Mouse (Mus musculus): ENCODE results near the gene Colq. TPM values are rescaled to one million over a fixed set of nuclear protein-coding genes. Genes with fewer than 3 reads are reported as not detected.

Gene Colq
- polyA plus RNA-seq, 1 experiment from 2014 or later, result 1.2 TPM

DNA sequence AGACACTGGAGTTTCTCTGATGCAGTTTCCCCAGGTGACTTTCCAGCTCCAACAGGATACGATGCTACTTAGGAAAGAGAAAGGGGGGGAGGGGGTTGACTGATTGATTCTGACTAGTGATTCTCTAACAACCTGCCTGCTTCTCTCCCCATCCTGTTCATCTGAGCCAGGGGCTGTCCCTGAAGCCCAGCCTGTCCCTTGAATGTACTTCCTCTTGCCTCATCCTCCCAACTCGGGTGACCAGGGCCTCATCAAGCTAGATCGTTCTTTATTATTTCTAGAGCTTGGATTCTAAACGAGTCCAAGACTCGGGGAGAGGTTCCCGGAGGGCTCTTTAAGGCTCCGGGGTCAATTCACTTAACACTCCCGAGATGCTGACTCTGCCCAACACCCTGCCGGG lies 97.2 kb downstream of the Colq start:
- Histone ChIP-seq H3K36me3 (ENCODE audit: control insufficient read depth, insufficient read depth, low read length) (peaks cover 11% of the 10 kb centered on the region; the same call in 1 of the 2 replicates), H3K9me3 (ENCODE audit: control insufficient read depth, low read length) (no peaks in the 10 kb centered on the region), H3K4me3 (ENCODE audit: low read length) (peak overlapping the region; percentile 70), H3K27me3 (ENCODE audit: control insufficient read depth, insufficient read depth, low read depth, low read length) (no peaks in the 10 kb centered on the region), H3K4me1 (replicated peaks; ENCODE audit: control insufficient read depth, insufficient read depth, low read length) (peaks cover 15% of the 10 kb centered on the region), H3K9ac (ENCODE audit: low read length) (peak overlapping the region; percentile 84), H3K4me2 (ENCODE audit: low read depth, low read length) (peak overlapping the region; percentile 64), H3K27ac (ENCODE audit: low read length) (no peak overlapping the region)
- 28% methylated on average over 9 of the region's 9 CpGs for WGBS
- no peak for ATAC-seq (ENCODE audit: low read depth)

- WGBS, result 92% methylated on average over 6 of the region's 6 CpGs
- no peaks in the 10 kb centered on the region for H3K27me3 ChIP-seq (ENCODE audit: control insufficient read depth, insufficient read depth, low read depth, low read length)
- ATAC-seq (ENCODE audit: low read depth), result no peak
- H3K4me2 ChIP-seq (ENCODE audit: low read depth, low read length), result no peak overlapping the region
- no peak overlapping the region for H3K27ac ChIP-seq (ENCODE audit: low read length)
- no peaks in the 10 kb centered on the region for H3K4me1 ChIP-seq (replicated peaks; ENCODE audit: control insufficient read depth, insufficient read depth, low read length)
- H3K36me3 ChIP-seq (ENCODE audit: control insufficient read depth, insufficient read depth, low read length), result peaks cover 32% of the 10 kb centered on the region
- H3K9ac ChIP-seq (ENCODE audit: low read length), result no peak overlapping the region
- H3K9me3 ChIP-seq (ENCODE audit: control insufficient read depth, low read length), result no peaks in the 10 kb centered on the region
- no peak overlapping the region for H3K4me3 ChIP-seq (ENCODE audit: low read length)
Measured at GRCm38 (mm10) chr14:31488055-31488454, 103.1 kb downstream of the Colq start.

DNA sequence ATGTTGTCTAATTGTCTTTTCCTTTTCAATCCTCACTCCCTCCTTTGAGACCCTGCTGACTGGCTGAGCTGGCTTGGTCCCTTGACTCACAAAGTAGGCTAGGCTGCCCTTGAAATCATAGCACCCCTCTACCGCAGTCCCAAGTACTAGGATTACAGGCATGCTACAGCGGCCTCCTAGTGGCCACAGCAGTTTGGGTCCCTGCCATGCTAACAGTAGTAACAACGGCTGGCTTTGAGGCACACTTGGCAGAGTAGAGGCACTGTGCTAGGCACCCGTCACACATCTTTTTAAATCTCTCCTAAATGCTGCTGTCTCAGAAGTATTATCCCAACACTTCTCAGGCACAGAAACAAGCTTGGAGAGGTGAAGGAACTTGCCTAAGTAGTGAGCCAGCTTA lies 104.7 kb downstream of the Colq start:
- Histone ChIP-seq H3K4me3 (ENCODE audit: low read length) (no peak overlapping the region), H3K27me3 (ENCODE audit: control insufficient read depth, insufficient read depth, low read depth, low read length) (no peaks in the 10 kb centered on the region), H3K27ac (ENCODE audit: low read length) (no peak overlapping the region), H3K36me3 (ENCODE audit: control insufficient read depth, insufficient read depth, low read length) (peaks cover 43% of the 10 kb centered on the region), H3K9ac (ENCODE audit: low read length) (no peak overlapping the region), H3K4me2 (ENCODE audit: low read depth, low read length) (no peak overlapping the region), H3K4me1 (replicated peaks; ENCODE audit: control insufficient read depth, insufficient read depth, low read length) (no peaks in the 10 kb centered on the region), H3K9me3 (ENCODE audit: control insufficient read depth, low read length) (no peaks in the 10 kb centered on the region)
- 77% methylated on average over 4 of the region's 4 CpGs for WGBS
- ATAC-seq (ENCODE audit: low read depth), result no peak

- WGBS, result 84% methylated on average over 5 of the region's 5 CpGs
Measured at GRCm38 (mm10) chr14:31482417-31482816, 108.7 kb downstream of the Colq start.

GRCm38 (mm10) chr14:31473297-31473696 lies 117.8 kb downstream of the Colq start:
- Histone ChIP-seq H3K9me3 (ENCODE audit: control insufficient read depth, low read length) (no peaks in the 10 kb centered on the region), H3K27me3 (ENCODE audit: control insufficient read depth, insufficient read depth, low read depth, low read length) (no peaks in the 10 kb centered on the region), H3K4me1 (replicated peaks; ENCODE audit: control insufficient read depth, insufficient read depth, low read length) (no peaks in the 10 kb centered on the region), H3K27ac (ENCODE audit: low read length) (no peak overlapping the region), H3K9ac (ENCODE audit: low read length) (no peak overlapping the region), H3K36me3 (ENCODE audit: control insufficient read depth, insufficient read depth, low read length) (no peaks in the 10 kb centered on the region; the same call in 1 of the 2 replicates), H3K4me2 (ENCODE audit: low read depth, low read length) (no peak overlapping the region), H3K4me3 (ENCODE audit: low read length) (no peak overlapping the region)
- WGBS, result 77% methylated on average over 2 of the region's 2 CpGs
- ATAC-seq (ENCODE audit: low read depth), result no peak

More at GRCm38 (mm10) chr14:31482417-31482816, 108.7 kb downstream of the Colq start:
- H3K27ac ChIP-seq (ENCODE audit: low read length), result no peak overlapping the region
- peaks cover 57% of the 10 kb centered on the region for H3K36me3 ChIP-seq (ENCODE audit: control insufficient read depth, insufficient read depth, low read length)
- H3K27me3 ChIP-seq (ENCODE audit: control insufficient read depth, insufficient read depth, low read depth, low read length), result no peaks in the 10 kb centered on the region
- no peaks in the 10 kb centered on the region for H3K9me3 ChIP-seq (ENCODE audit: control insufficient read depth, low read length)
- H3K4me1 ChIP-seq (replicated peaks; ENCODE audit: control insufficient read depth, insufficient read depth, low read length), result no peaks in the 10 kb centered on the region
- no peak for ATAC-seq (ENCODE audit: low read depth)
- H3K4me3 ChIP-seq (ENCODE audit: low read length), result no peak overlapping the region
- H3K4me2 ChIP-seq (ENCODE audit: low read depth, low read length), result no peak overlapping the region
- H3K9ac ChIP-seq (ENCODE audit: low read length), result no peak overlapping the region

Other genes with a start within 250 kb of the Colq start
- gene Sh3bp5, start 155.3 kb downstream of the Colq start, polyA plus RNA-seq (2015; fragmentation: Nextera tagmentation; extraction: Ambion mirVana), result 26.1 and 27.3 TPM in 2 replicates
- gene Eaf1, start 96.9 kb downstream of the Colq start, polyA plus RNA-seq (2015; fragmentation: Nextera tagmentation; extraction: Ambion mirVana), result 21.0 and 21.3 TPM in 2 replicates
- 50.3 and 54.3 TPM in 2 replicates for gene Mettl6, start 96.3 kb downstream of the Colq start, polyA plus RNA-seq (2015; fragmentation: Nextera tagmentation; extraction: Ambion mirVana)
- gene Gm49387, start 49.5 kb upstream of the Colq start, polyA plus RNA-seq (2015; fragmentation: Nextera tagmentation; extraction: Ambion mirVana), result 0.45 and 1.6 TPM in 2 replicates
- 27.8 and 28.6 TPM in 2 replicates for gene Btd, start 49.7 kb upstream of the Colq start, polyA plus RNA-seq (2015; fragmentation: Nextera tagmentation; extraction: Ambion mirVana)
- gene Hacl1, start 49.9 kb upstream of the Colq start, polyA plus RNA-seq (2015; fragmentation: Nextera tagmentation; extraction: Ambion mirVana), result 11.4 and 12.7 TPM in 2 replicates
- gene Ankrd28, start 239.3 kb upstream of the Colq start, polyA plus RNA-seq (2015; fragmentation: Nextera tagmentation; extraction: Ambion mirVana), result 7.0 TPM in 2 replicates